Mouse (Mus musculus): ENCODE measurements around the gene Olfr851. TPM values are rescaled to one million over a fixed set of nuclear protein-coding genes. Genes with fewer than 3 reads are reported as not detected.

Olfr851 gene
- total RNA-seq (2021), result not detected
- long read RNA-seq, experiment 1, result 0 reads
- long read RNA-seq, experiment 2, result 0 reads

DNA sequence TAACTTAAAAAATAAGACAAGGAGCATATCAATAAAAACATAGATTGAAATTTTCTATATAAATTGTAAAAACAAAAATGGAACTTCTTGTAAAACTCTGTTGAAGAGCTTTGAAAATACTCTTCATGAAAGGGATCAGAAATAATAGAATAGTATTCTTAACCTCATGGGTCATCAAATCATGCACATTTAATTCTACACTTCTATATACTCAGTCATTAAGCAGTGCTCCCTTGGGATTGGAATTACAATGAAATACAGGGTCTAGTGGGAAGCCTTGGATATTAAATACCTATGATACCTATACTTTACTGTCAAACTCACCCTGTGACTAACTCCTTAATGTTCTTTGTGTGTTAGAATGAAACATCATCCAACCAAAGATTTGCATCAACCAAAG, at the start of gene Olfr851:
Gene Olfr851, plus strand, starts transcription at position 301 of the 400 bp plus-strand sequence.
- no peak within 1 kb of the TSS for H3K4me3 ChIP-seq
- no peak for DNase-seq (ENCODE audit: low spot score in 2 of 2)
- TF ChIP-seq CTCF (conservative IDR thresholded peaks at IDR 0.05), result no peak
- no peak within 1 kb of the TSS for H3K27ac ChIP-seq

DNA sequence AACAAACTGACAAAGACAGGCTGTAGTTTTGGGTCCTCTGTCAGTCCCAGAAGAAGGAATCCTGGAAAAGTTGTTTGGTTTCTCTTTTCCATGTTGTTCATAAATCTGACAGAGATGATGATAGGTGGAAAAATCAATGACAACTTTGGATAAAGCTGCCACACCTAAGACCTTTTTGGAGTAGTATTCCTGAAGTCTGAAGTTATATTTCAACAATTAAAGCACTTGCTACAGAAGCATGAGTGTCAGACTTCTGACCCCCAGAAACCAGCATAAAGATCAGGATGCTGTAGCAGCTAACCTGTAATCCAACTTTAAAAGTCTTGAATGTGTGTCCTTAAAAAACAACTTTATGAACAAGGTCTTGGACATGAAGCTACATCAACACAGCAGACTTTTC, 14.9 kb upstream of the Olfr851 start, which contains the start of gene Olfr850:
Gene Olfr850, minus strand, starts transcription at position 101 of the 400 bp plus-strand sequence.
- H3K4me3 ChIP-seq, result no peak within 1 kb of the TSS
- no peak for TF ChIP-seq CTCF (conservative IDR thresholded peaks at IDR 0.05)
- H3K27ac ChIP-seq, result no peak within 1 kb of the TSS
- no peak for DNase-seq (ENCODE audit: low spot score in 2 of 2)

DNA sequence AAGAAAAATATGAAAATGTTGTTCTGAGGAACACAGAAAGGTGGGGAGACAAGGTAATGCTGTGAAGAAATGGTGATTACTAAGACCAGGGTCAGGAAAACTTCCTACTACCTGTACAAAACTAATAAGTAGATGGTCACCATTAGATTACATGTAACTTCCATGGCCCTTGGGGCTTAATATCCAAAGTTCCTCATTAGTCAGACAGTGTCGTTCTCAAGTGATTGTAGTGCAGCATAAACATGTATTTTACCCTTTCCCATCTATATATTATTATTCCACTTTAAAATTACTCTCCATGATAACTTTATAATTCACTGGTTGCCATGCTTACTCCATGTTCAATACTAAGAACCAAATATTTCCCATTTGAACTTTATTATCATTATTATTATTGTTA, 47.9 kb downstream of the Olfr851 start, which contains the start of gene Olfr853:
Gene Olfr853, minus strand, starts transcription at position 101 of the 400 bp plus-strand sequence.
- DNase-seq (ENCODE audit: low spot score in 2 of 2), result no peak
- H3K27ac ChIP-seq, result no peak within 1 kb of the TSS
- no peak within 1 kb of the TSS for H3K4me3 ChIP-seq
- no peak for TF ChIP-seq CTCF (conservative IDR thresholded peaks at IDR 0.05)

Other genes starting within 250 kb of the Olfr851 start
- gene Olfr843, start 241.3 kb upstream of the Olfr851 start, total RNA-seq (2021), result not detected
- gene Olfr844, start 176.9 kb upstream of the Olfr851 start, total RNA-seq (2021), result not detected
- gene Olfr845, start 156.8 kb upstream of the Olfr851 start, total RNA-seq (2021), result not detected
- not detected for gene Olfr846, start 129.3 kb upstream of the Olfr851 start, total RNA-seq (2021)
- gene Olfr847, start 114.6 kb upstream of the Olfr851 start, total RNA-seq (2021), result not detected
- not detected for gene Olfr849, start 53.0 kb upstream of the Olfr851 start, total RNA-seq (2021)
- not detected for gene Olfr850, start 15.0 kb upstream of the Olfr851 start, total RNA-seq (2021)
- gene Olfr853, start 47.8 kb downstream of the Olfr851 start, total RNA-seq (2021), result not detected
- gene Olfr854, start 74.1 kb downstream of the Olfr851 start, total RNA-seq (2021), result not detected
- not detected for gene Olfr855, start 89.3 kb downstream of the Olfr851 start, total RNA-seq (2021)
- 10 to 100 TPM; 19.2 to 23.6 TPM for gene Zfp317, start 128.8 kb downstream of the Olfr851 start, total RNA-seq (2021)
- not detected for gene Olfr857, start 216.1 kb downstream of the Olfr851 start, total RNA-seq (2021)

Data from layer of hippocampus, adult 2 months (tissue).